Mouse (Mus musculus): Measurements from ENCODE around the gene 4933427D14Rik.

DNA sequence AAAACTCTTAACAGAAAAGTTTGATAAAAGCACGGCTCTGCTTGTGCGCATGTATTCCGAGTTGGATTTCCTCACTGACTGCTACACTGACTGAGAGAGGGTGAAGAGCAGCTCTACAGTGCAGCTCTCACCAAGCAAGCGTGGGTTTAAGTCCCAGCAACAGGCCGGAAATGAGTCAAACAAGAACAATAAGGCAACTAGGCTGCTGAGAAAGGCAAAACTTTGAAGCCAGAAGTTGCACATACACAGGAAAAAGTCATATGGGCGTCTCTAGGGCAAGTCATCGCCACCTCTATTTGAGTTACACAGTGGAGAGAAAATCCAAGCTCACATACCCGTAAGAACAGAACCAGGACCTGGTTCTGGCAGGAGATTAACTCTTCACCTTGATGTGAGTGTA, 10.8 kb downstream of the 4933427D14Rik start:
- TF ChIP-seq CTCF (IDR thresholded peaks at IDR 0.05; ENCODE audit: insufficient read depth, low read length) = no peak
- no peak for TF ChIP-seq POLR2A (IDR thresholded peaks at IDR 0.05; ENCODE audit: borderline replicate concordance, extremely low read depth, low read depth, low read length)
